ENCODE assay signal across 8 mouse cellular contexts in the genomic region with DNA sequence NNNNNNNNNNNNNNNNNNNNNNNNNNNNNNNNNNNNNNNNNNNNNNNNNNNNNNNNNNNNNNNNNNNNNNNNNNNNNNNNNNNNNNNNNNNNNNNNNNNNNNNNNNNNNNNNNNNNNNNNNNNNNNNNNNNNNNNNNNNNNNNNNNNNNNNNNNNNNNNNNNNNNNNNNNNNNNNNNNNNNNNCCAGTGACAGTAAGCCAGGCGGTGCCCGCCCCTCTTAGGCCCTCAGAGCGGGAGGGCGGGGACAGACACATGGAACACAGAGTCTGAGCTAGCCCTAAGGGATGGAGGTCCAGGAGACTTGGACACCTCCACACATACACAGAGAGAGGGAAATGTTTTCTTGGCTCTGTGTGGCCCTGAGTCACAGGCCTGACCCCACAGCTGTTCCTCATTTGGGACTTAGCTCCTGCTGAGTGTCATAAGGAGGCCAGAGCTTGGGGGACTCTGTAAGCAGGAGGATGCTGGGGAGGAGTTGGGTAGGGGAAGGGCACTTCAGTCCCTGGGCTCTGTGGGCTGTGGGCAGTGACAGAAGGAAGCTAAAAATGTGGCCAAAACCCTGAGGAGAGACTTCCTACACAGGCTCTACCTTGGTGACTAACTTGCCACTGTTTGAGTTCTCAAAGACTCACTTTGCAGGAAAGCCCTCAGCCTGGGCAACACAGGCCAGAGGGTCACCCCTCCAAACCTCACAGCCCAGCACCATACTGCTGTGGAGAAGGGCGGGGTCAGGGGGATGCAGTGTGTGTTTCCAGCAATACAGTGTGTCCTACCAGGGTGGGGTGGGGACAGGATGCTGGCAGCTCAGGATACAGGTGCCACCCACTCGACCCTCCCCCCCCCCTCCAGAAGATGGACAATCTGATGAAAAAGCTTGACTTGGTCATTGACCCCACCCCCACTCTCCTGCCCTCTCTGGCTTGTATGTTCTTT. TPM values are rescaled to one million over a fixed set of nuclear protein-coding genes. Genes with fewer than 3 reads are reported as not detected.
DNase-seq lines count a peak whose midpoint lies in the region; ATAC-seq lines count a peak whose summit lies in the region.

No protein-coding gene starts in this region.

- peak; percentile 70 for DNase-seq in gastrocnemius, adult 18-20 months (ENCODE audit: low spot score)
- no peak for DNase-seq in gastrocnemius, postnatal 4 days (ENCODE audit: low spot score in 2 of 2)
- DNase-seq in adipocyte (ENCODE audit: low spot score), result peak; percentile 51
- peak; percentile 29 for DNase-seq in induced T-regulatory cell, adult 2 months (ENCODE audit: low read depth)
- peak; percentile 46 to 62 for DNase-seq in lung, postnatal 4 days
- no peak for DNase-seq in layer of hippocampus, adult 9-10 months (ENCODE audit: low spot score)
- DNase-seq in adrenal gland, postnatal 36 days, result no peak

- ATAC-seq in granulocyte monocyte progenitor cell, adult 5-6 weeks (replicated peaks; ENCODE audit: poor library complexity, severe bottlenecking), result peak; percentile 90

RNA-seq across cellular contexts. Expression of gene Capn5, which starts 6.7 kb away (rescaled TPM):
- total RNA-seq in gastrocnemius, adult 18-20 months (2021), result 1 to 10 TPM in 1 of 2 experiments, under 1 TPM in 1; 0.98 to 1.6 TPM
- total RNA-seq in gastrocnemius, postnatal 4 days (2021), result 1 to 10 TPM; 6.8 to 8.6 TPM
- 3.2 and 5.2 TPM in 2 replicates for total RNA-seq in granulocyte monocyte progenitor cell, adult 5-6 weeks (2014; fragmentation: Nextera tagmentation)
- total RNA-seq in granulocyte monocyte progenitor cell, adult 5-6 weeks (2017), result 1.2 and 1.3 TPM in 2 replicates
- total RNA-seq in adrenal gland, postnatal 36 days (2021), result 1 to 10 TPM; 3.7 to 7.0 TPM

RNA-seq across cellular contexts. Expression of gene Omp, which starts 26.1 kb away (rescaled TPM):
- under 1 TPM in 1 of 2 experiments, not detected in 1; 0.09 TPM for total RNA-seq in gastrocnemius, adult 18-20 months (2021)
- total RNA-seq in gastrocnemius, postnatal 4 days (2021), result under 1 TPM; 0.32 to 0.36 TPM
- 0.32 and 0.64 TPM in 2 replicates for total RNA-seq in granulocyte monocyte progenitor cell, adult 5-6 weeks (2014; fragmentation: Nextera tagmentation)
- 0.31 TPM in 1 of 2 replicates, not detected in the other for total RNA-seq in granulocyte monocyte progenitor cell, adult 5-6 weeks (2017)
- 1 to 10 TPM in 1 of 2 experiments, under 1 TPM in 1; 0.20 to 3.1 TPM for total RNA-seq in adrenal gland, postnatal 36 days (2021)

RNA-seq across cellular contexts. Expression of gene B3gnt6, which starts 27.9 kb away (rescaled TPM):
- total RNA-seq in gastrocnemius, adult 18-20 months (2021), result not detected
- not detected for total RNA-seq in gastrocnemius, postnatal 4 days (2021)
- total RNA-seq in granulocyte monocyte progenitor cell, adult 5-6 weeks (2014; fragmentation: Nextera tagmentation), result 0.58 TPM in 1 of 2 replicates, not detected in the other
- not detected in 2 replicates for total RNA-seq in granulocyte monocyte progenitor cell, adult 5-6 weeks (2017)
- 1 to 10 TPM in 1 of 2 experiments, under 1 TPM in 1; 0.20 to 3.2 TPM for total RNA-seq in adrenal gland, postnatal 36 days (2021)

RNA-seq across cellular contexts. Expression of gene Myo7a, which starts 52.1 kb away (rescaled TPM):
- 1 to 10 TPM; 1.2 to 2.3 TPM for total RNA-seq in gastrocnemius, adult 18-20 months (2021)
- 1 to 10 TPM; 7.0 to 7.1 TPM for total RNA-seq in gastrocnemius, postnatal 4 days (2021)
- 34.8 and 43.7 TPM in 2 replicates for total RNA-seq in granulocyte monocyte progenitor cell, adult 5-6 weeks (2014; fragmentation: Nextera tagmentation)
- total RNA-seq in granulocyte monocyte progenitor cell, adult 5-6 weeks (2017), result 22.0 and 26.2 TPM in 2 replicates
- 100 to 1,000 TPM; 102 to 124 TPM for total RNA-seq in adrenal gland, postnatal 36 days (2021)

Comparison
In these comparisons a context has a peak if more than half of its experiments do, and no peak if none do; other contexts are left out.
1. DNase-seq: peak in gastrocnemius, adult 18-20 months (single experiment), adipocyte (single experiment), induced T-regulatory cell, adult 2 months (single experiment) and lung, postnatal 4 days (2 of 2); none in gastrocnemius, postnatal 4 days (0 of 2), layer of hippocampus, adult 9-10 months (single experiment) and adrenal gland, postnatal 36 days (0 of 2).